Mouse (Mus musculus): ENCODE data around the gene Sh2d7. TPM values are rescaled to one million over a fixed set of nuclear protein-coding genes. Genes with fewer than 3 reads are reported as not detected.
"Not testable (repeated sequence)": the region's sequence is repeated elsewhere in the genome, so short reads cannot be mapped to it uniquely, and the experiment has no call there.

Gene Sh2d7
- polyA plus RNA-seq, 1 experiment from 2014 or later, result not detected

GRCm38 (mm10) chr9:54568732-54569131, 29.9 kb downstream of the Sh2d7 start:
- no peak for TF ChIP-seq CTCF (IDR thresholded peaks at IDR 0.05; ENCODE audit: low read depth)
- ATAC-seq (replicated peaks; ENCODE audit: low FRiP score, low read depth), result no peak
- Histone ChIP-seq H3K4me1 (replicated peaks; ENCODE audit: insufficient read depth, low read length) (no peaks in the 10 kb centered on the region), H3K9ac (ENCODE audit: low read depth, low read length) (no peak overlapping the region), H3K27ac (no peak overlapping the region), H3K4me2 (ENCODE audit: low read length) (no peak overlapping the region), H3K27me3 (ENCODE audit: insufficient read depth, low read length) (no peaks in the 10 kb centered on the region), H3K36me3 (ENCODE audit: insufficient read depth, low read length) (no peaks in the 10 kb centered on the region), H3K4me3 (replicated peaks; ENCODE audit: low read depth, low read length) (no peak overlapping the region), H3K9me3 (replicated peaks; ENCODE audit: low read length) (no peaks in the 10 kb centered on the region)
- DNase-seq (ENCODE audit: low spot score), result peak; percentile 69
- WGBS, result 45% methylated on average over 2 of the region's 2 CpGs

DNA sequence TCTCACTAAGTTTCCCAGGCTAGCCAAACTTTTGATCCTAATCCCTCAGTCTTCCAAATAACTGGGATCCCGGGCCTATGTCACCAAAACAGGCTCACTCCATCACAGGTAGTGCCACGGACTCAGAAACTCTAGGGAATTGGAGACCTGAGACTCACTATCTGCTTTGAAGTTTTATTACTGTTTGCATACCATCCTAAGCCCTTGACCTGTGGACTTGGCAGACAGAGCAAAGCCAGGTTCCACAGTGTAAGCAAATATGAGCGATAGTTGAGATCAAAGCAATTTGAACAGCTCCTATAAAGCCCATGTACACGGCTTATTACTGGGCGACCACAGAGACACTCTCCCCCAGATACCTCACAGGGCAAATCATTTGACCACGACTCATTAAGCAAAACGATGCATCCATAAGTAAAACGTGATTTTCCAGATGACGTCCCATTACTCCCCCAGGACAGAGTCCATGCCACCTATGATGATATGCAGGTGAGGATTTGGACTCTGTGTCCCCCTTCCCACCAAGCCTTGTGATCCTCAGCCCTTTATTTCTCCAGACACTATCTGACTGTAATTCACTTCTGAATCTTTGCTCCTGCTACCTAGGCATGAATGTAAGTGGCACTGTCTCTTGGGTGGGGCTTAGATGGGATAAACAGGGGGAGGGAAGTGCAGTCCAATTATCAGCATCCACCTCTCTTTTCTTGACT, 32.5 kb downstream of the Sh2d7 start:
- no peak for ATAC-seq (replicated peaks; ENCODE audit: low FRiP score, low read depth)
- WGBS, result 40% methylated on average over 9 of the region's 9 CpGs
- Histone ChIP-seq H3K9ac (ENCODE audit: low read depth, low read length) (no peak overlapping the region), H3K4me3 (replicated peaks; ENCODE audit: low read depth, low read length) (no peak overlapping the region), H3K36me3 (ENCODE audit: insufficient read depth, low read length) (no peaks in the 10 kb centered on the region), H3K4me2 (ENCODE audit: low read length) (no peak overlapping the region), H3K27ac (no peak overlapping the region), H3K27me3 (ENCODE audit: insufficient read depth, low read length) (no peaks in the 10 kb centered on the region), H3K4me1 (replicated peaks; ENCODE audit: insufficient read depth, low read length) (no peaks in the 10 kb centered on the region), H3K9me3 (replicated peaks; ENCODE audit: low read length) (no peaks in the 10 kb centered on the region)
- TF ChIP-seq CTCF (IDR thresholded peaks at IDR 0.05; ENCODE audit: low read depth), result no peak
- DNase-seq (ENCODE audit: low spot score), result no peak

GRCm38 (mm10) chr9:54583712-54584111, 44.9 kb downstream of the Sh2d7 start:
- Histone ChIP-seq H3K4me2 (ENCODE audit: low read length) (no peak overlapping the region), H3K36me3 (ENCODE audit: insufficient read depth, low read length) (no peaks in the 10 kb centered on the region), H3K4me3 (replicated peaks; ENCODE audit: low read depth, low read length) (no peak overlapping the region), H3K4me1 (replicated peaks; ENCODE audit: insufficient read depth, low read length) (peaks cover 10% of the 10 kb centered on the region), H3K27me3 (ENCODE audit: insufficient read depth, low read length) (no peaks in the 10 kb centered on the region), H3K27ac (no peak overlapping the region), H3K9me3 (replicated peaks; ENCODE audit: low read length) (0 out of 2 replicates have a peak, but pooled peaks cover 3% of the 10 kb centered on the region), H3K9ac (ENCODE audit: low read depth, low read length) (no peak overlapping the region)
- TF ChIP-seq CTCF (IDR thresholded peaks at IDR 0.05; ENCODE audit: low read depth), result no peak
- ATAC-seq (replicated peaks; ENCODE audit: low FRiP score, low read depth) (no peak), DNase-seq (ENCODE audit: low spot score) (no peak)
- 55% methylated on average over 1 of the region's 1 CpGs for WGBS

- H3K9ac ChIP-seq (ENCODE audit: low read depth, low read length); H3K9me3 ChIP-seq (replicated peaks; ENCODE audit: low read length); H3K27ac ChIP-seq; DNase-seq (ENCODE audit: low spot score); H3K27me3 ChIP-seq (ENCODE audit: insufficient read depth, low read length); H3K4me3 ChIP-seq (replicated peaks; ENCODE audit: low read depth, low read length); H3K4me1 ChIP-seq (replicated peaks; ENCODE audit: insufficient read depth, low read length); H3K36me3 ChIP-seq (ENCODE audit: insufficient read depth, low read length); H3K4me2 ChIP-seq (ENCODE audit: low read length); ATAC-seq (replicated peaks; ENCODE audit: low FRiP score, low read depth): not testable (repeated sequence)
- WGBS, result 85% methylated on average over 2 of the region's 2 CpGs
Measured at GRCm38 (mm10) chr9:54584127-54584526, 45.3 kb downstream of the Sh2d7 start.

GRCm38 (mm10) chr9:54585839-54586198, 47.0 kb downstream of the Sh2d7 start:
- peak; percentile 2; the same call in 1 of the 2 replicates for ATAC-seq (replicated peaks; ENCODE audit: low FRiP score, low read depth)
- H3K36me3 ChIP-seq (ENCODE audit: insufficient read depth, low read length), result 0 out of 2 replicates have a peak, but pooled peaks cover 7% of the 10 kb centered on the region
- H3K4me1 ChIP-seq (replicated peaks; ENCODE audit: insufficient read depth, low read length), result peaks cover 10% of the 10 kb centered on the region
- WGBS, result 34% methylated on average over 5 of the region's 5 CpGs
- H3K4me2 ChIP-seq (ENCODE audit: low read length), result peak overlapping the region; percentile 97
- no peak overlapping the region for H3K9ac ChIP-seq (ENCODE audit: low read depth, low read length)
- TF ChIP-seq CTCF (IDR thresholded peaks at IDR 0.05; ENCODE audit: low read depth), result no peak
- H3K9me3 ChIP-seq (replicated peaks; ENCODE audit: low read length), result no peaks in the 10 kb centered on the region
- H3K4me3 ChIP-seq (replicated peaks; ENCODE audit: low read depth, low read length), result peak overlapping the region; percentile 91
- no peaks in the 10 kb centered on the region for H3K27me3 ChIP-seq (ENCODE audit: insufficient read depth, low read length)
- DNase-seq (ENCODE audit: low spot score), result no peak
- H3K27ac ChIP-seq, result no peak overlapping the region

GRCm38 (mm10) chr9:54586199-54587061, 47.6 kb downstream of the Sh2d7 start, which contains the start of gene Idh3a:
Idh3a (plus strand) TSS chr9:54586334.
- WGBS, result under 1% methylated on average over 64 of the region's 73 CpGs
- no peak for TF ChIP-seq CTCF (IDR thresholded peaks at IDR 0.05; ENCODE audit: low read depth)
- Histone ChIP-seq H3K4me3 (replicated peaks; ENCODE audit: low read depth, low read length) (peak within 1 kb of the TSS; percentile 91), H3K9ac (ENCODE audit: low read depth, low read length) (peak within 1 kb of the TSS; percentile 85), H3K27me3 (ENCODE audit: insufficient read depth, low read length) (no peaks in the 10 kb centered on the region), H3K4me1 (replicated peaks; ENCODE audit: insufficient read depth, low read length) (peaks cover 10% of the 10 kb centered on the region), H3K36me3 (ENCODE audit: insufficient read depth, low read length) (0 out of 2 replicates have a peak, but pooled peaks cover 7% of the 10 kb centered on the region), H3K4me2 (ENCODE audit: low read length) (peak within 1 kb of the TSS; percentile 97), H3K27ac (peak within 1 kb of the TSS; percentile 47), H3K9me3 (replicated peaks; ENCODE audit: low read length) (no peaks in the 10 kb centered on the region)
- DNase-seq (ENCODE audit: low spot score) (peak; percentile 99), ATAC-seq (replicated peaks; ENCODE audit: low FRiP score, low read depth) (peak; percentile 100)

Measured in kidney, postnatal 0 days (tissue).